Mouse (Mus musculus): ENCODE data around the gene 1700021F05Rik.
"Not testable (repeated sequence)": the region's sequence is repeated elsewhere in the genome, so short reads cannot be mapped to it uniquely, and the experiment has no call there.

The 1700021F05Rik gene

DNA sequence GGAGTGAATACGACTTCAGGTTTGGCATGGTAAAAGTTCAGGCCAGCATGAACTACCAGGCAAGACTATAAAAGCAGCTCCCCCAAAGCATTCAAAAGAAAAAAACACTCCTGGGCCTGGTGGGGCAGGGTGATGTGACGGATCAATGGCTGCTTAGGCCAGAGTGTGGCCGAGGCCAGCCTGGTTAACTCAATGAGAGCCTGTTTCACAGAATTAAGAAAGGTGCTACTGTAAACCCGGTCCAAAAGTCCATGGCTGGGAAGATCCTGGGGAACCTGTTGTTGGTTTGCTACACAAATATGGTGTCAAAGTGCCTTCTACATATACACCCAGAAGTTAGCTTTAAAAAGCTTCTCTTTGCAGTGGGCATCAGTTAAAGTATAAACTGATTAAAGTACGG, 2.0 kb downstream of the 1700021F05Rik start:
- no peak for DNase-seq (ENCODE audit: low read depth)

DNA sequence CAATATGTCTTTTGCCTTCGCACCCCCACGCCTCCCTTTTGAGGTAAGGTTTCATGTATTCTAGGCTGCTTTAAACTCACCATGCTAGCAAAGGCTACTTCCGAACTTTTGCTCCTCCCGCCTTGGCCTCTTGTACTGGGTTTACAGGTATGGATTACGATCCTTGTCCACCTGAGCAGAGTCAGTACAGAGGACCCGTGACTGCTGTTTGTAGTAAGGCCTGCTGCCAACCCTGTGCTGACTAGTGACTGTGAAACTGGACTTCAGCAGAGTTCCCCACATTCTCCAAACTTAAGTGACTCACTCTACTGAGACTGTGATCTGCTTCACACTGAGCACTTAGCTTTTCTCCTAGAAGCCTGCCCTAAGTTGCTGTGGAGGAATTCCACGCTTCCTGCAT, 3.1 kb downstream of the 1700021F05Rik start:
- DNase-seq (ENCODE audit: low read depth): no peak

DNA sequence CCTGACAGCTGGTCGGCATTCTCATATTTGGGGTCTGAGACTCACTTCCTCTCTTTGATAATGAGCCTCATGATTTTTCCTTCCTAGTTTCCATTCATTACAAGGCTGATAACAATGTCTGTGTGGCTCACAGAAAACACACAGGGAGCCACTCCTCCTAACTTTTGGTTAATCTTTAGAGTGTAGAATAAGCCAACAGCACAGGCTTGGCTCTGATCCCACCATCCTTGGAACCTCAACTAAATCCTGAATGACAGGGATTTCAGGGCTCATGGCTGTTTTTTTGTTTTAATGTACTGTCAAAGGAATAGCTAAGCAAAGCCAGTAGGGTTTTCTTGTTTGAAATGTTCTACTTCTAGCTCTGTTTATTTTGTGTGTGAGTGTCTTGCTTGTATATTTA, 6.4 kb downstream of the 1700021F05Rik start:
- no peak for DNase-seq (ENCODE audit: low read depth)

DNA sequence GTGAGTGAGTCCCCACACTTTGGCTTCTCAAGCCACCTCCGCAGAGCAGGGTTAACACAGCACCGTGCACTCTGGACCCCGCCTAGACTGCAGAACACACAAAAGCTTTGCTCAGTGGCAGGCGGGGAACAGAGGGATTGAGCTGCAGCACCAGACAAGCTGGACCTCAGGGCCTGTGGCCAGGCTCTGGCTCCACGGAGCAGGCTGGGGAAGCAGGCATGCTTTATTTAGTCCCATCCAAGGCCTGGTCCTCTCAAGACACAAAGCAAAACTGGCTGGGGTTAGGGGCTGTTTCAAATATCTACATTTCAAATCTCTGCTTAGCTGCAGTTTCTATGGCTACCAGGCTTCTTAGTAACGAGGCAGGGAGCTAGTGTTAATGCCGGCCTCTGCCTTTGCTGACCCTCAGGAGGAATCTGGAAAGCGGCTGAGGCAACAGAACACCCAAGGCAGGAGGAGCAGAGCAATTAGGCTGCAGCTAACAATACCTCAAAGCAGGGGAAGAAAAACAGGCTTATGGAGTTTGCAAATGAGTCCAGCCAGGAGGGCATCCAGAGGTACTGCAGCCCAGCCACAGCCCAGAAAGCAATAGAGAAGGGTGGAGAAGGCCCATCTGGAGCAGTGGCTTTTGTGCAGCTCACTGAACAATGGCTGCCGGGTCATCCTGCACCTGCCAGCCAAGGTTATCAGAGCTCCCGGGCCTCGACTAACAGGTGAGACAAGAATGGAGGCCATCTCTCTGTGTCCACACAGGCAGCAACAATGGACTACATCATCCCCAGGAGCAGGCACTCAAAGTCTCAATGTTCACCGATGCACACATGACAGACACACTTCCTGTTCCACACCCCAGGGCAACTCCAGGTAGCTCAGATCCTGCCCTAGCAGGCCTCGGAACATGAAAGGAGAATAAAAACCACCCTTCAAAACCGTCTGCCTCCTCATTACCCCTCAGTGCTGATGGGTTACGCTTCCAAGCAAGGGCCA, 13.2 kb downstream of the 1700021F05Rik start:
- DNase-seq (ENCODE audit: low read depth): no peak

DNA sequence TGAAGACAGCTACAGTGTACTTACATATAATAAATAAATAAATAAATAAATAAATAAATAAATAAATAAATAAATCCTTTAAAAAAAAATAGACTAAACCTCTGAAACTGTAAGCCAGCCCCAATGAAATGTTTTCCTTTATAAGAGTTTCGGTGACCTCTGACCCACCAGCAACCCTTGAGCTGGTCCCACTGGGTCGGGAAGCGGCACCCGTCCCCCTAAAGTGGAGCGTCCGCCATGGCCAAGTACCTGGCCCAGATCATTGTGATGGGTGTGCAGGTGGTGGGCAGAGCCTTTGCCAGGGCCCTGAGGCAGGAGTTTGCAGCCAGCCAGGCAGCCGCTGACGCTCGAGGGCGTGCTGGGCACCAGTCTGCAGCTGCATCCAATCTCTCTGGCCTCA, 16.9 kb downstream of the 1700021F05Rik start, which contains the start of gene Gm9803:
Gene Gm9803, plus strand, starts transcription at position 154 of the 400 bp plus-strand sequence.
- not testable (repeated sequence) for DNase-seq (ENCODE audit: low read depth)

DNA sequence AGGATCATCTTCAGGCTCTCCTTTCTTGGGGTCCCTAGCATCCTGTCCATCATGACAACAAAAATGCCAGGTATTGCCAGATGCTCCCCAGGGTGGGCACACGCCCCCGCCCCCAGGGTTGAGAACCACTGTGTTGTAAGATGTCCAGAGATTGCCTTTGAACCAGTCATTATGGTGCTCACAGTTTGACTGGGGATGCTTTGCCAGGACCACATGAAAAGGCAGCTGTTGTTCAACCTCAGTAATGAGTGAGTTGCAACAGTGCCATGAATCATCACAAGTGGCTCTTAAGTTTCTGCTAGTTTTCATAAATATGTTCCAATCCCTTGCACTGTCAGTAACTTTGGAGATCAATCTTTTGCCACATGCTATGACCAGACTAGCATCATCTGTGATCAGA, 20.8 kb downstream of the 1700021F05Rik start:
- no peak for DNase-seq (ENCODE audit: low read depth)

DNA sequence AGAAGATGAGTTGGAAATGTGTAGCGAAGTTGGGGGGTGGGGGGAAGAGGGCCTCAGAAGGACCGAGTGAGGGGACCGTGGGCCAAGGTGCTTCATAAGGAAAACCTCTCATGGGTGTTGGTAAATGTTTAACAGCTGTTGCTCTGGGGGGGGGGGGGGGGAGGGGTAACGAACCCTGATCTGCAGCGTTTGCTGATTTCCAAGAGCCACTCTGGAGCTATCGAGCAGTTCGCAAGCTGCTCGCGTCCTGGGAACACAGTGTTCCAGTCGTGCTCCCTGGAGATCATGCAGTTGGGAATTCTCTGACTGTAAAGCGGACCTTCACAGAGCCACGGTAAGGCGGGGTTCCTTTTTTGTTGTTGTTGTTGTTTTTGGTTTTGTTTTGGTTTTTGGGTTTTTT, 22.4 kb downstream of the 1700021F05Rik start:
- DNase-seq (ENCODE audit: low read depth): no peak

DNA sequence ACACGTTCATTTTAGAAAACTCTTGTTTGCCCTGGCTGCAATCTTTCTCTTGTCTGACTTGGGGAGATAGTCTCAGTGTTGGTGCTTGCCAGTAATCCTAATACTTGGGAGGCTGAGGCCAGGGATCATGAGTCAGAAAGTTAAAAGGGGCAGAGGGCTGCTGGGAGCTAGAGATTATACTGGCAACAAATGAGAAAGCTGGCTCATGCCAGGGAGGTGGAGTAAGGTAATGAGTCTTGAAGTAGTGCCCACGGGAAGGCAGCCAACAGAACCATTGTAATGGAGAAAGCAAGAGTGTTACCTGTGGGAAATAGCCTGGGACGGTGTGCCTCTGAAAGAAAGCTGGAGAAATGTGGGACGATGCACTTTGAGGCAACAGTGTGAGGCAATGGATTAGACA, 23.0 kb downstream of the 1700021F05Rik start:
- no peak for DNase-seq (ENCODE audit: low read depth)

DNA sequence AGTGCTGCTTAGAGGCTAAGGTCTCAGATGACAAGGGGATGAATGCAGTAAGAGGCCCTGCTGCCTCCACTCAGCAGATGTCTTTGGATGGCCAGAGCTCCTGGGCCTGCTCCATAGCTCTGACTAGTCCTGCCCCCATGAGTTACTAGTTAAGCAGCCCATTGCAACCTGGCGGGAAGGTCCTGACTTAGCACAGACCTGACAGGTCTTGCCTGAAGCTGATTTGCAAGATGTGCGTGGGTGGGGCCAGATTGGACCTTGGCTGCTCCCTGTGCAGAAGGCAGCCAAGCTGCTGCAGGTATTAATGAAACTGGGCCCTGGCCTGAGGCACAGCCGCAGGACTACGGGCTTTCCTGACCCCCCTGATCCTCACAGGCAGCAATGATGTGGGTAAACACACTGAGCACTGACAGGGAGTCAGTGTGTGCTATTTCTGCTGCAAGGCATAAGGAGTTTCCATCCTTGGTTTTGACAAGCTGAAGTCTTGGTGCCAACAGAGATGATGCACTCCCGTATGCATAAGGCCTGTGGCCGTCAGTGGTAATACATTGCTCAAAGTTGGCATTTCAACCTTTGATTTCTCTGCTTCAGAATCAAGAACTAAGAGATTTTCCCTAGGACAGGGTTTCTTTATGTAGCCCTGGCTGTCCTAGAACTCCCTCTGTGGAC, 23.7 kb downstream of the 1700021F05Rik start:
- DNase-seq (ENCODE audit: low read depth): no peak

DNA sequence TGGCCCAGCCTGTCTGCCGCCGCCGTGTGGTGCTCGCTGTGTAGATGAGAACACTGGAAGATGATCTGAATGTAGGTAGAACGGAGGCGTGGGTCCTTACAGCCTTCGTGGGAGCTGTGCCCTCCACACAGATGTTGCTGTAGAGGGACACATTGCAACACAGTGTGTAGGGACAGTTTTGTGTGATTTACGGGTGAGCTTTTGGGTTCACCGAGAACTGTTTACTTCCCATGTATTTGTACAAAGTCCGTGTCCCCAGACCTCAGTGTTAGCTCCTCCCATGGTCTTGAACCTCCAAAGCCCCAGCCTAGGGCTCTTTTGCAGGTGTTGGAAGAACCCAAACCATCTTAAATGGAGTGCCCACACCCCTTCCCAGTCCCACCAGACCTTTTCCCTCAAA, 27.8 kb downstream of the 1700021F05Rik start:
- DNase-seq (ENCODE audit: low read depth): no peak

DNA sequence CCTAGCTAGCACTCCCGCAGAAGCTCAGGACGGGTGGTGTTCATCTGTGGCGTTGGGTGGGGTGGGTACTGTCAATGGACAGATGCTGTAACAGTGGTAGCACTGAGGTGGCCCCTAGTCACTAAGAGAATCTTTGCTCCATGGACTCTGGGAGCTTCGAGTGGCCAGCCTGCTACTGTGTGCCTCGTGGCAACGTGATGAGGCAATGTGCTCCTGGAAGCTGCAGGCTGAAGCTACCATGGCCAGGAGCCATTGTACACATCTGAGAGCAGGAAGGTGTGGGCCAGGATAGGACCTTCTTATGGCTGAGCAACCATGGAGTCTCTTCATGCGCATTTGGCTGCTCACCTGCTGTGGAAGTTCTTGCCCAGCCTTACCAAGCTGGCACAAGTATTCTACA, 31.6 kb downstream of the 1700021F05Rik start:
- DNase-seq (ENCODE audit: low read depth): no peak

DNA sequence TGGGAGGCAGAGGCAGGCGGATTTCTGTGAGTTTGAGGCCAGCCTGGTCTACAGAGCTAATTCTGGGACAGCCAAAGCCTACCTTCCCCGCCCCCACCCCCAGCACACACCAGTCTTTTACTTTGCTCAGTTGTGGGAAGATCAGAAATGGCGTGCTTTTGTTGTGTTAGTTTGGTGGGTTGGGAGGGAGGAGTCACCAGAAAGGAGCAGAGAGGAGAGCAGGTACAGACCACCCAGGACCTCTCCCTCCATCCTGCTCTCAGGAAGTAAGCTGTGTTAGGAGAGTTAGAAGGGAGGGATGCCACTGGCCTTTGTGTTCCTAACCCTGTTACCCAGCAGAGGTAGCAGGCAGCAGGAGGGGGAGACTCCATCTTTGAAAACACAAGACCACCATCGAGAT, 33.7 kb downstream of the 1700021F05Rik start:
- DNase-seq (ENCODE audit: low read depth): no peak

DNA sequence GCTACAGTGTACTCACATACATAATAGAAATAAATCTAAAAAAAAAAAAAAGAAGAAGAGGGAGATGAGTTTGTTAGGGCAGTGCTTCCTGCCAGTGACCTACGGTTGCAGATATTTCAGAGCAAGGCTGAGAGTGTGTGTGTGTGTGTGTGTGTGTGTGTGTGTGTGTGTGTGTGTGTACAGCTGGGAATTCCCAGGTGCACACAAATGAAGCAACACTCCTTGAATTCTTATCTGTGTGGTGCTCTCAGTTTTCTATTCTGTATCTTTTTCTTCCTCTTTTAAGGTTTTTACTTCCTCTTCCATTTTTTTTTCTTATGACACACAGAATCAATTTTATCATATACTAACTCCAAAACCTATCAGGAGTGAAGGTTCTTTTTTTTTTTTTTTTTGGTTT, 36.5 kb downstream of the 1700021F05Rik start:
- DNase-seq (ENCODE audit: low read depth): no peak

DNA sequence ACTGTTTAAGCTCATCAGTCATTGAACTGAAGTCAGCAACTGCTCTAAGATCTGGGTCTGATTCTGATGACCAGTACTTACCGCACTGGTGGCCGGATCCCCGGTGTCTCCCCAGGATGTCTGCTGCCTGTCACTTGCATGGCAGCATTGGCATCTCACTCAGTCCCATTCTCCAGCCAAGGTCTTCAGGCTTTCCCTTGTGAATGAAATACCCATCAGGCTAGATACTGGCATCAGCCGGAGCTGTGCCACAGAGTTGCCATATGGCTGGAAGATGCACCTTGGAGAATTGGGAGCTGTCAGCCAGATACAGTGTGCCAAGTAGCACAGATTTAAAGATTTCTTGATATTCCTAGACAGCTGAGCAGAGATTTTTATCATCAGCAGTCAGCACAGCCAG, 38.2 kb downstream of the 1700021F05Rik start:
- no peak for DNase-seq (ENCODE audit: low read depth)

DNA sequence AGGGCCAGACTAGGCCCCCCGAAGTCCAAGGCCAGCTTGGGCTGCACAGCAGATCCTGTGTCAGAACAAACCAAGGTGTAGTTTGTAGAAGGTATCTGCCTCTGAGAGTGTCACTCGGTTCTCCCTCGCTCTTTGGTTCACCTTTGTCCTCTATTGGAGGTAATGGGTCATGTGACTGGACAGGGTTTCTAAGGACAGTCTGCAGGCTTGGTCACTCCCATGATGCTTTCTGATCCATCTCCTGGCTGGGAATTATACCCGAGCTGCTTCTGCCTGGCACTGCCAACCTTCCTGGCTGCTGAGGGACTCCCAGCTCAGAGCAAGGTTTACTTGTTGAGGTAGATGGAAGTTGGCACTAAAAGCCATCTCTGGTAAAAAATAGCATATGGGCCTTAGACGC, 49.9 kb downstream of the 1700021F05Rik start:
- no peak for DNase-seq (ENCODE audit: low read depth)

DNA sequence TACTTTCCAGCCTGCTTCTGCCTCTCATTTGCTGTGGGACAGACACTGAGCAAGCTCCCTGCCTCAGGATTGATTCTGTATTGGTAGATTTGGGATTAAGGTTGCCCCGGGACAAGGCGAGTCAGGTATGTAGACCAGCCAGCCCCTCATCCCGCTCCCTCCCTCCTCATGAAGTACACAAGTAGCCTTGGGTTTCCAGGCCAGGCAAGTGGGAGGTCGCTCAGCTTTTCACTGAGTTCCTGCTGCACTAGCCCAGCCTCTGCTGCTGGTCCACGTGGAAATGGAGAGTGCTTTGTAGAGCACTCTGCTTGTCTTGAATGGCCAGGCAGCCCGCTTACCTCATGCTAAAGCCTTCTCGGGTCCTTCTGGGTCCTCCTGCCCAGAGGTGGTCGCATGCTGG, 50.8 kb downstream of the 1700021F05Rik start:
- DNase-seq (ENCODE audit: low read depth): no peak

DNA sequence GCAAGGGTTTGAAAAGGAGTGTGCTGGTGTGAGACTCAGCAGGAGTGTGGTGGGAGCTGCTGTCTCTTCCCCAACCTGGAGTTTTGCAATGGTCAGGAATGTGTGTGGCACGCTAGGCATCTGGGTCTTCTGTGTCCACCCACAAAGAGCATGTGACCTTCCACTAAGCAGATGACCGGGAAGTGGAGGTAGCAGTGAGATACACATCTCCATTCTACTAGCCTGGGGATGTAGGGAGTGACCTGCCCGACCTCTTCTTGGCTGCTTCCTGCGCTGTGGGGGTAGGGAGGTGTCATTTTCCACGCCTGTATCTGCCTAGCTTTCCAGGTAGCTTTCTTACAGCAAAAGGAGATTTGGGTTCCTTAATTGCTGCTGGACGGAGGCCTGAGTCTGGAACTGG, 51.2 kb downstream of the 1700021F05Rik start:
- DNase-seq (ENCODE audit: low read depth): no peak

DNA sequence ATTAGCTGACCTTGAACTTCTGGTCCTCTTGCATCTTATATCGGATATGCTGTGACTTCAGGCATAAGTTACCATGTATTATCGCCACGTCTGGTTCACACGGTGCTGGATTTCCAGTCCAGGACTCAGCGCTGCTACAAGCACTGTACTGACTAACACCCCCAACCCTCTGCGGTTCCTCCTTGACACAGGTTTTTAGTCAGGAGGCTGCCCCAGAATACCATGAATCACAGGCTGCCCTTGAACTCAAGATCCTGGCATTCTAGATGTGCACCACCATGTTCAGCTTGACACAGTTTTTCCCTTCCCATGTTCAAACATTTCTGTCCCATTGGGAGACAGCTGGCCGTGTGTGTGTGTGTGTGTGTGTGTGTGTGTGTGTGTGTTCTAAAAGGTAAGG, 51.7 kb downstream of the 1700021F05Rik start:
- DNase-seq (ENCODE audit: low read depth): no peak

DNA sequence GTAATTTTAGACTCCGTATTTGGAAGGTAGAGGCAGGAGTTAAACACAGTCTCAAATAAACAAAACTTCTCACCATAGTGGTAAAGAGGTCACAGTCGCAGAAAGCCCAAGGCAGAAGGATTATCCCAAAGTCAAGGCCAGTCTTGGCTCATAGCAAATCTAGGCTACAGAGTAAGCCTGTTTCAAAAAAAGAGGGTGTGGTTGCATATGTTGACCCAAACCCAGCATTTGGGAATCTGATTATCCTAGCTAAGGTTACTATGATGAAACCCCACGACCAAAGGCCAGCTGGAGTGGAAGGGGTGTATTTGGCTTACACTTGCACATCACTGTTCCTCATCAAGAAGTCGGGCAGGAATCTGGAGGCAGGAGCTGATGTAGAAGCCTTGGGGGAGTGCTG, 52.5 kb downstream of the 1700021F05Rik start:
- no peak for DNase-seq (ENCODE audit: low read depth)

DNA sequence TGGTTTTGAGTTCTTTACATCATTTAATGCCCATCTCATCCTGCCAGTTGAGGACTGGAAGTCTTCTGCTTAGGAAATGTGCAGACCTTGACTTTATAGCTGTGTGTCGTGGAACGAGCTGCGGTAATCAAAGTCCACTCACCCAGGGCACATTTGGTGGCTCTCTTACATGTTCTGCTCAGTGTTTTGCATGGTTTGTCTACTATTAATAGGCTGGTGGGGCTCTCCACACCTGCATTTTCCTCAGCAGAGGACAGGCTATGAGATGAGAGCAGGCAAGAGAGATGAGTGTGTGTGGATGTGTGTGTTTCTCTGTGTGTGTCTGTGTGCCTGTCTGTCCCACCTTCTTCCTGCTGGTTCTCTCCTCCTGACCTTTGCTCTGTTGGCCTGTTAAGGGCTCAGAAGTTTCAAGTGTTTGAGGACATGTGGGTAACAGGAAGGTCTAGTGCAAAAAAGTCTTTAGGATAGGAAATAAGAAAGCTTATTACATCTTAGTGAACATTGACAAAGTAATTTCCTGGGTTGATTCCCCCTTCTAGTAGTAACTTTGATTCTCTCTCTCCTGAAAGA, 53.3 kb downstream of the 1700021F05Rik start:
- DNase-seq (ENCODE audit: low read depth): no peak

DNA sequence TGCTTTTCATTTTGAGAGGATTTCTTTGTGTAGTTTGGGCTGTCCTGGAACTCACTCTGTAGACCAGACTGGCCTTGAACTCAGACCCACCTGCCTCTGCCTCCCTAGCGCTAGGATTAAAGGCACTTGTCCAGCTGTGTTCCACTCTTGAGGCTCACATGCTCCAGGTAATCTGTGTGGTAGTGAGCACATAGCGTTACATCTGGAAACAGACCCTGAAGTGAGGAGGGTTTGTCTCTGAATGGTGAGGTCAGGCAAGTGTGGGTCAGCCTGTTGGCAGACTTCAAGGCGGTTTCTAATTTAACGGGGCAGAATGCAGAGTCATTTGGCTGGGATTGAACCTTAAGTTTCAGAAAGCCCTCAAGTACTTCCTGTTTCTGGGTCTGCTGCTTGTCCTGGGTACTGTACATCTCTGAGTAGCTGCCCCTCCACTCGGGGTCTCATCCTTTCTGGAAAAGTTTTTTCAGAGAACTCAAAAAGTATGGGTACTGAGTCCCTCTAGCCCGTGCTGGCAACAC, 55.0 kb downstream of the 1700021F05Rik start:
- no peak for DNase-seq (ENCODE audit: low read depth)

DNA sequence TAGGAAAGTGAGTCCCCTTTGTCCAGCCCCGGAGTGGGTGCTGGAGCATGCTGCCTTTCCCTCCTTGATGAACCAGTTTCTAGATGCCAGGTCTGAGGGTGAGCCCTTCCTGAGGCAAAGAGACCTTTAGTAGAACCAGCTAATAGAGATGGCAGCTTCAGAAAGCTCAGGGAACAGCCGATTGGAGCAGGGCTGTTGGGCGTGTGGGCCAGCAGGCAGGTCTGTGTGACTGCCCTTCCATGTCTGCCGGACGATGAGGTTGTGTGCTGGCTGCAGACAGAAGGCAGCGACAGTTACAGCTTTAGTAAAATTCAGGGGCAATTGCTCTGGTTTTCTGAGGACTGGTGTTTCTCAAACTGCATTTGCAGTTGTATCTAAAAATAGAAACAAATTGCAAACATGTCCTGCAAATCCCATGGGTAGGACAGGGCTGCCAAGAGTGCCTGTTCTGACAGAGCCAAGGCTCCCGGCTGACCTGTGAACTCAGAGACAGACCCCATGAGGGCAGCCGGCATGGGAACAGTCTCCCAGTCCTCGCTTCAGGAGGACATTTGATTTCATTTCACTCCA, 57.3 kb downstream of the 1700021F05Rik start:
- no peak for DNase-seq (ENCODE audit: low read depth)

All from c-Kit-positive CD71-negative TER-119-negative erythroid progenitor cells, embryonic 14.5 days (primary cell).